Mouse (Mus musculus) megakaryocyte, embryonic 14.5 days (primary cell): Measurements from ENCODE around the gene C1qtnf5.

Experiments
- FLI1 ChIP-seq: IDR thresholded peaks from 2 replicates; pipeline ENCODE4 v1.6.1; 2012; ENCODE audit warnings: low read length, inconsistent platforms, mixed read lengths
- GATA1 ChIP-seq: IDR thresholded peaks from 3 replicates; pipeline ENCODE4 v1.6.1; 2012; ENCODE audit warnings: mixed read lengths, low read length, inconsistent platforms, borderline replicate concordance

- no peak for TF ChIP-seq GATA1
- TF ChIP-seq FLI1, result no peak
Measured at GRCm38 (mm10) chr9:44079997-44080780, 26.9 kb upstream of the C1qtnf5 start.
